Mouse (Mus musculus) brain, embryonic 14.5 days (tissue): Measurements from ENCODE around the gene BC147527. TPM values are rescaled to one million over a fixed set of nuclear protein-coding genes. Genes with fewer than 3 reads are reported as not detected.
"Not testable (repeated sequence)": the region's sequence is repeated elsewhere in the genome, so short reads cannot be mapped to it uniquely, and the experiment has no call there.

ENCODE experiments used
- DNase-seq: peaks from one replicate; pipeline ENCODE4 v3.0.0-alpha.2; 2011; ENCODE audit warnings: low read depth
- CTCF ChIP-seq: fragments of 200-500 bp; IDR thresholded peaks from 2 replicates; pipeline ENCODE4 v1.5.1; 2012; ENCODE audit warnings: inconsistent platforms, mild to moderate bottlenecking, moderate library complexity, borderline replicate concordance; ENCODE audit not compliant: insufficient read depth, insufficient read length; ENCODE audit errors: extremely low read depth
- POLR2A ChIP-seq: fragments of 200-500 bp; IDR thresholded peaks from 2 replicates; pipeline ENCODE4 v1.6.1; 2012; ENCODE audit warnings: mild to moderate bottlenecking, inconsistent platforms, borderline replicate concordance; ENCODE audit not compliant: poor library complexity, insufficient read depth, insufficient read length, severe bottlenecking; ENCODE audit errors: extremely low read depth
- polyA plus RNA-seq: library from polyadenylated mRNA; depleted of rRNA; stranded (reverse); fragments of >200 nt; gene quantifications from 2 replicates; pipeline ENCODE4 v1.2.3, GENCODE M21; 2012; rRNA removed

BC147527 gene
- 0.06 and 0.15 TPM in 2 replicates for polyA plus RNA-seq

DNA sequence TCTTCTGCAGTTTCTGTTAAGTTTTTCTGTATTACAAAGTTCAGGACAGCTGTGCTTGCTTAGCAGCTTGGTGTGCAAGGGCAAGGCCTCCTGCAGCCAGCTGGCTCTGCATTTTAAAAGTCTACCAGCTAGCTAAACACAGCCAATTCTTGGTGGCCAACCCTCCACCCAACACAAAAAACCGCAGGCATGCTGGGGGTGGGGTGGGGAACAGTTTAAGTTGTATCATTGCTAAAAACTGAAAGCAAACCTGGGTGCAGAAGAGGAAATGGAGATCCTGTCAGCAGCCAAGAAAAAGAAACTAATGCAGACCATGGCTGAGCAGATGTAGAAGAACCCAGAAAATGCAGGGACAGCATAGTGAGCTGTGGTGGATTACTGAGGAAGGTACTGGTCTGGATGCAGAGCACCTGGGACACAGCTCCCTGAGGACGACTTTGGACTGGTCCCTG, at the start of gene BC147527:
Gene BC147527, plus strand, starts transcription at position 402 of the 452 bp plus-strand sequence.
- no peak for DNase-seq

DNA sequence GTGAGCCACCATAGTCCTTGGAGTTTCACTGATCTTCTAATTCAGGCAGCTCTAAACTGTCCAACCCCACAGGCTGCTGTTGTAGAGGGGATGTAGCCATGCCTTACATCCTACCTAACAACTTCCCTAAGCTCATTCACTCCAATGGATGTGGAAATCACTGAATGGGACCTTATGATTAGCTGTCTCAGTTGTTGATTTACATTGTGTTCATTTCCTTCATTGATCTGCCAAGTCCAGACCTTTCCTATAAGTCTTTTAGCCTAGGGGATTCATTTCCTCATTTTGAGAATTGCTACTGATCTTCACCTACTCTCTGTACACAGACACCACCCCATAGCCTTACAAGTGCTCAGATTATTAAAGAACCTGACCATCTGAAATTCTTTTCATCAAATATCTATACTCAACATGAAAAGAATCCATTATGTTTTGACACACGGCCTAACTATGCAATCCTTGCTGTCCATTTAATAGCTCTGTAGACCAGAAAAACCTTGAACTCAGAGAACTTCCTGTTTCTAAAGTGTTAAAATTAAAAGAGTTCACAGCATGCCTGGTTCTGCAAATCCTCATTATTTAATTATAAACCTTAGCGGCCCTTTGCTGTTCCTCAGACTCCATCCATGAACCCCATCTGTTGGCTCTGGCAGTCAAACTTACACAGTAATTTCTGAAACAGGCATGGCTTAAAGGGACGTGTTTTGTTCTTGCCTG, 48.8 kb upstream of the BC147527 start:
- not testable (repeated sequence) for DNase-seq

More for the DNA sequence above, at the start of gene BC147527:
- no peak for TF ChIP-seq POLR2A
- no peak for TF ChIP-seq CTCF

DNA sequence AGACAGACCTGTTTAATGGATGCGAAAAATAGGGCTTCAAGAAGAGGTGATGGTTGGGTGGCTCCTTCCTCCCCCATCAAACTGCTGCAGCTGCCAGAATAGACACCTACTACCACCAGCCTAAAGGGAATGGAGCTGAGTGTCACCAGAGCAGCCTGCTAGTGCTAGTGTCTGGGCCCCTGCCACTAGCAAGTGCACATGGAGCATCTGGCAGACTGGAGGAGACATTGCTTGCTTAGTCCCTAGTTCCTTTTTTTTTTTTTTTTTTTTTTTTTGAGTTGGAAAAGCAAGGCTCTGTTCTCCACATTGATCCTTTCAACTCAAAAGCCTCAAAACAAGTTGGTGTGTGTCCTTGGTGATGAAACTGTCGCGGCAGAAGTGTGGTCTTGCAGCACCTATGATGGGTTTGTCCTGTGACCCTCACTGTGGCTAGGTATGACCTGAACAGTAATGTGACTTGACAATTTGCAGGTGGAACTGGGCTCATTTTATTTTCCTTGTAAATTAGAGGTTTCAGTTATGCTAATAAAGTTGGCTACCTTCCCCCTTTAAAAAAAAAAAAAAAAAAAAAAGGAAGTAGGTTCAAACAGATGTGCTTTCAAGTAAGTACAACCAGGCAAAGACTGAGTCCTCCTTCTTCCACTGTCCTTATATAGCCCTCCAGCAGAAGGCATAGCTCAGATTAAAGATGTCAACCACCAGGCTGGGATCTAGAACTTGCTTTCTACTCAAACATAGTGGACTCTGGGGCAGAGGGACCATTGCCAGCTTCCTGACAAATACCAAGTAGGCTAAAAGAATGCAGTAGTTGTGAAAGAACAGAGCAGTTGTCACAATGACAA, 41.2 kb upstream of the BC147527 start:
- not testable (repeated sequence) for DNase-seq

- DNase-seq, result not testable (repeated sequence)
Measured at GRCm38 (mm10) chr13:120259718-120260117, 40.5 kb upstream of the BC147527 start.

GRCm38 (mm10) chr13:120262870-120263269, 37.3 kb upstream of the BC147527 start, which contains the start of gene AF067061:
Gene AF067061 (plus strand): TSS chr13:120263114.
- DNase-seq, result not testable (repeated sequence)

DNA sequence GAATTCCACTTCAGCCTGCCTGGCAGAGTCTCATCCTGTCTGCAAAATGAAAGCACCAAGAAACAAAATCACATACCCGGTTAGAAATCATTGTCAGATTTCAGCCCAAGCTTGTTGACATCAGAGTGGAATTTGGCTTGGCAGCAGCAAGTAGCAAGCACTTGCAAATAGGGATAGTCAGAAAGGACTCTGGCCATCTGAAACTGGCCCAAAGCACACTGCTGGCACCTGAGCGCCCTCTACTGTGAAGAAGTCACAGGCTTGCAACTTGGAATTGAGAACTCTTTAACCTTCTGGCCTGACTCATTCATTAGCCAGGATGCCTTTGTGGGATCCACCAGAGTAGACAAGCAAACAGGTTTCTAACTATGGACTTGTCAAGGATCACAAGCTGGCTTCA, 22.4 kb upstream of the BC147527 start:
- not testable (repeated sequence) for DNase-seq

- TF ChIP-seq CTCF (no peak), POLR2A (no peak)
- DNase-seq, result no peak
Measured at GRCm38 (mm10) chr13:120278784-120279183, 21.4 kb upstream of the BC147527 start.

DNA sequence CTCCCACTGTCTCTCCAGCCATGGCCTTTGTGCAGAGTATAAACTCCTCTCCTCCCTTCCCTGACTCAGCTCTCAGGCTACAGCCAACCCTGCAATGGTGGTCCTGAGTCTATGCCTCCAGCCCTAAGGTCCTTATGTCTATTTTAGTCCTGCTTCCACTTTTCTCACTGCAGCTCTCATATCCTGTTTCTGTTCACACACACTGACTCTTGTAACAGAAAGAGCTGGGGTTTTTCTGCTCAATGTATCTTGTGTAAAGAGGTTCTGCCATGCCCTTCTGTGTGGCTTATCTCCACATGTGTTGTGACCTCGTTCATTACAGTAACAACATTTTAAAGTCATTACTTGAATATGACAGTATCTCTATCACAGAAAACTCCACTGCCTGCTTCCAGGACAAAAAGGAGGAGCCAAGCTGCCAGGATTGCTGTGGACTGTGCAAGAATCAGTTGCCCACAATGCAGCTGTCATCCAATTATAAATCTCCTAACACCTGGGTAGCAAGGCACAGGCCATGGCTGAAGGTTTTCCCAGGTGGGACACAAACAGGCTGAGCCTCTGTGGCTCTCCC, 783 bp upstream of the BC147527 start:
- no peak for DNase-seq
- TF ChIP-seq CTCF (no peak), POLR2A (no peak)

- TF ChIP-seq CTCF (no peak), POLR2A (no peak)
- DNase-seq, result no peak
Measured at GRCm38 (mm10) chr13:120300853-120301252, 661 bp downstream of the BC147527 start.

DNA sequence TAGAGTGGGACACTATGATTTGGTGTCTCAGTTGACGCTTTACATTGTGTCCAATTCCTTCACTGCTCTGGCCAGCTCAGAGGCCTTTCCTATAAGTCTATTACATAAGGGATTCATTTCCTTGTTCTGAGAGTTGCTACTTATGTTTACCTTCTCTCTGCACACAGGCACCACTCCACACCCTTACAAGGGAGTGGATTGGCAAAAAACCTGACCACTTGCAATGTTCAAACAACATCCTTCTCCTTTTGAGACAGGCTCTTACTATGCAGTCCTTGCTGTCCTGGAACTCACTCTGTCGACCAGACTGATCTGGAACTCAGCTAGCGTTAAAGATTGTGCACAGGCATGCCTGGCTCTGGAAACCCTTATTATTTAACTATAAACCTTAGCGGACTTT, 10.6 kb downstream of the BC147527 start:
- TF ChIP-seq CTCF, result no peak
- no peak for TF ChIP-seq POLR2A

GRCm38 (mm10) chr13:120313584-120313983, 13.4 kb downstream of the BC147527 start:
- TF ChIP-seq POLR2A (no peak), CTCF (peak; percentile 50; the same call in 1 of the 2 replicates)
- DNase-seq, result peak; percentile 6

More for the DNA sequence above, 10.6 kb downstream of the BC147527 start:
- DNase-seq, result no peak

GRCm38 (mm10) chr13:120316578-120316977, 16.4 kb downstream of the BC147527 start, which contains the start of gene Tcstv3:
Gene Tcstv3 (plus strand): TSS chr13:120316878.
- DNase-seq, result not testable (repeated sequence)

GRCm38 (mm10) chr13:120320183-120320582, 20.0 kb downstream of the BC147527 start:
- TF ChIP-seq CTCF, result no peak
- no peak for TF ChIP-seq POLR2A
- no peak for DNase-seq
